Mouse (Mus musculus) olfactory bulb, adult 2 months (tissue): ENCODE measurements around the gene Tspear.
"Not testable (repeated sequence)": the region's sequence is repeated elsewhere in the genome, so short reads cannot be mapped to it uniquely, and the experiment has no call there.

ENCODE experiments used
- CTCF ChIP-seq: fragments of 200-500 bp; IDR thresholded peaks from 2 replicates; pipeline ENCODE4 v1.5.1; 2012; ENCODE audit warnings: low read depth, mild to moderate bottlenecking, low read length, moderate library complexity; ENCODE audit not compliant: insufficient read depth
- POLR2A ChIP-seq: fragments of 200-500 bp; IDR thresholded peaks from 2 replicates; pipeline ENCODE4 v1.6.1; 2012; ENCODE audit warnings: mild to moderate bottlenecking, low read depth, low read length, moderate library complexity; ENCODE audit not compliant: insufficient read depth

GRCm38 (mm10) chr10:77759582-77759981 is 73.2 kb downstream of the Tspear start, which contains the start of gene Gm3233:
- TF ChIP-seq CTCF, POLR2A: not testable (repeated sequence)
